Mouse (Mus musculus): ENCODE data around the gene Efnb2. TPM values are rescaled to one million over a fixed set of nuclear protein-coding genes. Genes with fewer than 3 reads are reported as not detected.

Gene Efnb2
- polyA plus RNA-seq, 1 experiment from 2014 or later = 14.7 TPM

DNA sequence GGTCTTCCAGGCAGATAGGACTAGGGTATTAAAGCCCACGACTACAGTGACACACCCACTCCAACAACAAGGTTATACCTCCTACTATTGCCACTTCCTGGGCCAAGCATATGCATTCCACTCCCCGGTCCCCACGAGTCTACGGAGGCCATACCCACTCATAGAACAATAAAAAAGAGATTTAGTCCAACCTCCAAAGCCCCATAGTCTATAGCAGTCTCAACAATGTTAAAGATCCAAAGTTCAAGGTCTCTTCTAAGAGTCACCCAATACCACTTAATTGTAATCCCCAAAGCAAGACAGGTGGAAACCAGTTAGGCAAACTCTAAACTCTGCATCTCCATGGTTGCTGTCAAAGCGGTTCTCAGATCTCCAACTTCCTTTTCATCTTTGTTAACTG lies 13.8 kb upstream of the Efnb2 start:
- H3K9me3 ChIP-seq (replicated peaks) = no peaks in the 10 kb centered on the region
- no peaks in the 10 kb centered on the region for H3K27me3 ChIP-seq (replicated peaks)
- H3K4me1 ChIP-seq = no peaks in the 10 kb centered on the region
- ATAC-seq (ENCODE audit: low FRiP score) = no peak
- H3K27ac ChIP-seq (replicated peaks) = no peak overlapping the region
- H3K36me3 ChIP-seq = peaks cover 26% of the 10 kb centered on the region
- 85% methylated on average over 5 of the region's 5 CpGs for WGBS
- H3K9ac ChIP-seq (replicated peaks) = no peak overlapping the region
- H3K4me3 ChIP-seq (replicated peaks) = no peak overlapping the region
- H3K4me2 ChIP-seq = no peak overlapping the region

DNA sequence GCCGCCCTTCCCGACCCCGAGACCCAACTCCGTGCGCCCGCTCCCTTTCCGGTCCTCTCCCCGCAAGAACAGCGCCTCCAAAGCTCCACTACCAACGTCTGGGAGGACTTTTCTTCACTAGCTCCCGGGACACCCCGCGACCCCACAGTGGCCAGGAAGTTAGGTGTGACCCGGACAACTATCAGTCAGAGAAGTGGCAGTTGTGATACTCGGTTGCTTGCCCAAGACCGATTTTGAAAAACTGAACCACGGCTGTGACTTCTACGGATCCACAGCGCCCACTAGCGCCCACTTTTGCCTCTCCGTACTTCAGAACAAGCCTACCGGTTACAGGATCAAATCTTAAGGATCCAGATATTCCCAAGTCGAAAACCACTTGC lies 707 bp upstream of the Efnb2 start:
- H3K36me3 ChIP-seq = peaks cover 9% of the 10 kb centered on the region; the same call in 1 of the 2 replicates
- H3K9me3 ChIP-seq (replicated peaks) = no peaks in the 10 kb centered on the region
- H3K4me3 ChIP-seq (replicated peaks) = peak overlapping the region; percentile 84
- WGBS = under 1% methylated on average over 23 of the region's 23 CpGs
- H3K27ac ChIP-seq (replicated peaks) = peak overlapping the region; percentile 92
- no peaks in the 10 kb centered on the region for H3K27me3 ChIP-seq (replicated peaks)
- H3K4me2 ChIP-seq = peak overlapping the region; percentile 72
- H3K9ac ChIP-seq (replicated peaks) = peak overlapping the region; percentile 93
- peaks cover 16% of the 10 kb centered on the region for H3K4me1 ChIP-seq
- ATAC-seq (ENCODE audit: low FRiP score) = peak; percentile 29

DNA sequence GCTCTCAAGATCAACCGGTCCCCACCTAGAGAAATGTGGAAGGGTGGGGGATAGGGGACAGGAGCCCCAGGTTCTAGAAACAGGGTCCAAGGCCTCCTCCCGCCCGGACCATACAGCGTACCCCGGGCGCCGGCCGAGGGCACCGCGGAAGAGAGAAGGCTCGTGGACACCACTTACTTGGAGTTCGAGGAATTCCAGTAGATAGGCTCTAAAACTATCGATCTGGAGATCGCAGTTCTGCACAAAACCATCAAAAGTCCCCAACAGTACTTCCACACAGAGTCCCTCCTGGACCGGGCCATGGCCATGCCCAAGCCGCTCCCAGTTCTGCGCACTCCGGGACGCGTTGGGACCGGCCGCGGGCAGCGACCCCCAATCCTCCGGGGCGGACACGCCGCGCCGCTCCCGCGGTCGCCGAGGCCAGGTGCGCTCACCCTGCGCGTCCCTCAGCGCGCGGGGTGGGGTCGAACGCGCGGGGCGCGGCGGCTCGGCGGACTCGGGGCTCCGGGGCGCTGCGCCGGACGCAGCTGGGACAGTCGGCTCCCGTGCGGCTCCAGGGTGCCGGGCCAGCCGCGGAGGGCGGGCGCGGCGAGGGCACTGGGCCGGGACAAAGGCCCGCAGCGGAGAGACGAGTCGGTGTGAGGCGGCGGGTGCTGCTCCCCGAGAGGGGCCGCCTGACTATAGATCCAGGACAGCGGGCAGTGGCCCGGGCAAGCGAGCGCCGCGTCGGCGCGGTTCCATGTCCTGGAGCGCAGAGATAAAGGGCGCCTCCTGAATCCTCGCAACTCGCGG lies 539 bp downstream of the Efnb2 start:
- H3K4me1 ChIP-seq = peaks cover 28% of the 10 kb centered on the region
- peak overlapping the region; percentile 93 for H3K9ac ChIP-seq (replicated peaks)
- no peaks in the 10 kb centered on the region for H3K27me3 ChIP-seq (replicated peaks)
- no peaks in the 10 kb centered on the region for H3K9me3 ChIP-seq (replicated peaks)
- H3K36me3 ChIP-seq = peaks cover 2% of the 10 kb centered on the region; the same call in 1 of the 2 replicates
- H3K4me2 ChIP-seq = peak overlapping the region; percentile 72
- WGBS = under 1% methylated on average over 86 of the region's 88 CpGs
- H3K27ac ChIP-seq (replicated peaks) = peak overlapping the region; percentile 92
- no peak; the same call in none of the 2 replicates for ATAC-seq (ENCODE audit: low FRiP score)
- peak overlapping the region; percentile 84 for H3K4me3 ChIP-seq (replicated peaks)

DNA sequence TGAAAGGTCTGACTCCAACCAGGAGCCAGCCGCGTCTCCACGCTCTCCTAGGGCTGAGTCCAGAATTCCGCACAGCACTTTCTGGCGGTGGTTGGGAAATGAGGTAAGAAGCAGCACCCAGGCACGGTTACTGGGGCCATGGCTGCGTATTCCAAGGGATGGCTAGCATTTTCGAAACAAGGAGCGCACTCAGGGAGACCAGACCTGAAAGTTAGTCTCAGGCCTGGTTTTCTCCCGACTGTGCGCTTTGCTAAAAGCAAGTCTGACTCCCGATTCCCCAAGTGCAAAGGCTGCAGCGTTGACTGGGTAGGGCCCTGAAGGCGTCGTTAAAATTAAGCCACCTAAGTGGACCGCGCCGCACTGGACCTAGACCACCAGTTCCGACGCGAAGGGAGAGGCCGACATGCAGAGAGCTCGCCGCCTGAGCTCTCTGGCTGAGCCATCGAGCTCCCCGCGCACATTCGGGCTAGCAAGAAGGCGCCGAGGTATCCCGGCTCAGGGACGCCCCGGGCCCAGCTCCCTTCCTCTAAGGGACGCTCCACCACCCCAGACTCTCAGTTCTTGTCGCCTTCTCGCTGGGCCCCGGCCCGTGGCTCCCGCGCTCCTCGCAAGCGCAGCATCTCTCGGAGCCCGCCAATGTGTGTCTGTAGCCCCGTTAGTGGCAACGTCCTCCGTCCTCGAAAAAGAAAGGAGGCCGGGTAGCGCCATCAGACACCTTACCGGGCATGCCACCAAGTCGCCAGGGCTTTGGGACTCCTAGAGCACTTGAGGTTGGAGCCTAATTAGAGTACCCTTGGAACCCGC lies 1.3 kb downstream of the Efnb2 start:
- Histone ChIP-seq H3K4me3 (replicated peaks) (peak overlapping the region; percentile 84), H3K4me2 (peak overlapping the region; percentile 72), H3K36me3 (no peaks in the 10 kb centered on the region), H3K4me1 (peaks cover 36% of the 10 kb centered on the region), H3K9me3 (replicated peaks) (no peaks in the 10 kb centered on the region), H3K9ac (replicated peaks) (peak overlapping the region; percentile 93), H3K27me3 (replicated peaks) (no peaks in the 10 kb centered on the region), H3K27ac (replicated peaks) (peak overlapping the region; percentile 92)
- under 1% methylated on average over 53 of the region's 53 CpGs for WGBS
- ATAC-seq (ENCODE audit: low FRiP score) = no peak

DNA sequence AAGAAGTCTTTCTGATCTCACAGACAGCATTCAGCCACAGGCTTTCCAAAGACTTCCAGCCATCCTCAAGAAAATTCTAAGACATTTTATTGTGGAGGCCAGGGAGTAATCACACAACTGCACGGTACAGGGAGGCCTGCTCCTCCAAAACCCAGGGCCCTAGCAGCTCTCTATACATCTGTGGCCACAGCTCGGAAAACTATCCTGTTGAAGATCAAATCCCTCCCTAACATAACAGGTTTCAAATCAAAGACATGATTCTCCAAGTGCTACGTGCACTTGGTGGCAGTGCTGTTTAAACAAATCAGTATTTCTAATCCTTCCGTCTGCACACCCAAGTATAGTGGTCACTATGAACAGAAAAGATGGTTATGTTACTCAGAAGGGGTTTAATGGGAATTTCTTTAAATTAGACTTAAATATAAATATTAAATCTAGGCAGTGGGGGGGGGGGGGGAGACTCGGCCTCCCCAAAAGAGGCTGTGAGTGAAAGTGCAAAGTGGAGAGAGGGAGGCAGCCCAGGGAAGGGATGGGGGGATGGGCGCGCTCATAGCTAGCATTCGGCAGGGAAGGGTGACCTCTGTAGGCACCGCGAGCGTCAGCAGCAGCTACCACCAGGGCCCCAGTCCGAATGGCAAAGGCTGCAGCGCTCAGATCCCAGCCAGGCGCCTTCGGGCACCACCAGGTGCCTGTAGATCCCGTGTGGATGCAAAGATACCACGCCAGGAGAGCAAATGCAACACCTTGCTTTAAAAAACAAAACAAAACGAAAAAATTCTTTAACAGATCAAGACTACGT lies 2.4 kb downstream of the Efnb2 start:
- Histone ChIP-seq H3K27me3 (replicated peaks) (no peaks in the 10 kb centered on the region), H3K27ac (replicated peaks) (peak overlapping the region; percentile 92), H3K36me3 (no peaks in the 10 kb centered on the region), H3K9ac (replicated peaks) (peak overlapping the region; percentile 93), H3K4me1 (peaks cover 47% of the 10 kb centered on the region), H3K4me2 (peak overlapping the region; percentile 72), H3K4me3 (replicated peaks) (peak overlapping the region; percentile 84), H3K9me3 (replicated peaks) (no peaks in the 10 kb centered on the region)
- WGBS = 2% methylated on average over 19 of the region's 19 CpGs
- ATAC-seq (ENCODE audit: low FRiP score) = peak; percentile 51

DNA sequence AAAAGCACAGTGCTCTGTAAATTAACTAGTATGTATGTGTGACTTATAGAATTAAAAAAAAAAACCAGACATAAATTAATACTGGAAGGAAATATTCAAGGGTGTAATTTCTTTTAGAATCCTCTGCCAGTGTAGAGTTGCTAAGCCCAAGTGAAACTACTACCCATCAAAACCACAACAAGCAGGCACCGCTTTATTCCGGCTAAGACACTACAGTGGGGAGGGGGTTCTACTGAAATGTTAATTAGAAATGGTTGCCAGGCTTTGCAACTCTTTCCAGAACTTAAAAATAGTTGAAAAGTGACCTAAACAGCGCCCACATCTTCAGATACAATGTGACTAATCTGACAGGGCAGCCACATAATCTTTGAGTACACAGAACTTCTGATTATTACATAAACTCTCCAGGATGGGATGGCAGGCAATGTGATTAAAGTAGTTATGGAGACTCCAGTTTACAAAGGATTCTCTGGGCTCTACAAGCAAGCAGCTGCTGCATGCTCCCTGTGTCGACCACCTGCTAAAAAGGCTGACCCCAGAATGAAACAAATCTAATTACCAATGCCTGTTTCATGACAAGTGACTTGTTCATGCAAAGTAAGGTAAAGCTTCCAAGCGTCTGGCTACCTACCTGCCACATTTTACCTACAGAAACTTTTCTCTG lies 3.2 kb downstream of the Efnb2 start:
- peak overlapping the region; percentile 84 for H3K4me3 ChIP-seq (replicated peaks)
- H3K36me3 ChIP-seq = no peaks in the 10 kb centered on the region
- no peaks in the 10 kb centered on the region for H3K9me3 ChIP-seq (replicated peaks)
- WGBS = 16% methylated on average over 5 of the region's 5 CpGs
- peak overlapping the region; percentile 93 for H3K9ac ChIP-seq (replicated peaks)
- peaks cover 55% of the 10 kb centered on the region for H3K4me1 ChIP-seq
- no peak for ATAC-seq (ENCODE audit: low FRiP score)
- H3K4me2 ChIP-seq = peak overlapping the region; percentile 72
- H3K27me3 ChIP-seq (replicated peaks) = no peaks in the 10 kb centered on the region
- H3K27ac ChIP-seq (replicated peaks) = peak overlapping the region; percentile 69

DNA sequence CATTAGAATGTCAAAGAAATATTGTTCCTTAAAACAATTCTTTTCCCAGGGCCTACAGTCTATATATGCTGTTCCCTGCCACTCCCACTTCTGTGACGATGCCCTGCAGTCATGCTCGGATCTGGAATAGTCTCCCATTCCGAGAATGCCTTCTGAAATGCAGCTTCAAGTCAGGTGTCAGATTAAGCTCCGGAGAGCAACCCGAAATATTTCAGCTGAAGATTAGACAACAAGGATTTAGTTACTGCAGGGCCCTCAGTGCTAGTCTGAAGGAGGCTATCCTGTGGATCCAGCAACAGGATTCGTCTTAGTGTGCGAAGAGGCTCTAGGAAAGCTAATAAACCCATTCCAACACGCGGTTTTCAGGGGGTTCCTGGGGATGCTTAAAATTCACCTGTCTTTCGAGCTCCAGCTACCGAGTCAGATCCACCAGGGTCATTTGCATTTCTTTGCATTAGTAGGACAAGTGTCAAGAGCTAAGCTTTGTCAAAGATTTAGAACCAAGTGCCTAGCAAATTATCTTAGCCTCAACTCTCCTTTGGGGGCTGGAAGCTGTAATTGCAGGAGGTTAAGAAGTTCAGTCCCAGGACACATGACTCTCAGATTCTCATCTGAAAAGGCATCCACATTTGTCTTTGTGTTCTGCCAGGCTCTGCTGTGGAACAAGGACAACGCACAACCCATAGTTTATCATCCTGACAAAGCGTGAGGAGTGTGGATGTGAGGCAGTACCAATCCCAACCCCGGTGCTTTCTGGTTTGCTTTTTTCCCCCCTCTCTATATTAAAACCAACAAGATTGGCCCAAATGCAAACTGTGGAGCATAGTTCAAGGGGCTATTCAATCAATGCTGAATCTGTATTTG lies 4.2 kb downstream of the Efnb2 start:
- H3K27ac ChIP-seq (replicated peaks) = peak overlapping the region; percentile 71; the same call in 1 of the 2 replicates
- H3K9me3 ChIP-seq (replicated peaks) = no peaks in the 10 kb centered on the region
- ATAC-seq (ENCODE audit: low FRiP score) = no peak
- peak overlapping the region; percentile 44 for H3K9ac ChIP-seq (replicated peaks)
- peaks cover 62% of the 10 kb centered on the region for H3K4me1 ChIP-seq
- WGBS = 8% methylated on average over 14 of the region's 14 CpGs
- peak overlapping the region; percentile 72 for H3K4me2 ChIP-seq
- H3K36me3 ChIP-seq = no peaks in the 10 kb centered on the region
- no peaks in the 10 kb centered on the region for H3K27me3 ChIP-seq (replicated peaks)
- H3K4me3 ChIP-seq (replicated peaks) = peak overlapping the region; percentile 84

DNA sequence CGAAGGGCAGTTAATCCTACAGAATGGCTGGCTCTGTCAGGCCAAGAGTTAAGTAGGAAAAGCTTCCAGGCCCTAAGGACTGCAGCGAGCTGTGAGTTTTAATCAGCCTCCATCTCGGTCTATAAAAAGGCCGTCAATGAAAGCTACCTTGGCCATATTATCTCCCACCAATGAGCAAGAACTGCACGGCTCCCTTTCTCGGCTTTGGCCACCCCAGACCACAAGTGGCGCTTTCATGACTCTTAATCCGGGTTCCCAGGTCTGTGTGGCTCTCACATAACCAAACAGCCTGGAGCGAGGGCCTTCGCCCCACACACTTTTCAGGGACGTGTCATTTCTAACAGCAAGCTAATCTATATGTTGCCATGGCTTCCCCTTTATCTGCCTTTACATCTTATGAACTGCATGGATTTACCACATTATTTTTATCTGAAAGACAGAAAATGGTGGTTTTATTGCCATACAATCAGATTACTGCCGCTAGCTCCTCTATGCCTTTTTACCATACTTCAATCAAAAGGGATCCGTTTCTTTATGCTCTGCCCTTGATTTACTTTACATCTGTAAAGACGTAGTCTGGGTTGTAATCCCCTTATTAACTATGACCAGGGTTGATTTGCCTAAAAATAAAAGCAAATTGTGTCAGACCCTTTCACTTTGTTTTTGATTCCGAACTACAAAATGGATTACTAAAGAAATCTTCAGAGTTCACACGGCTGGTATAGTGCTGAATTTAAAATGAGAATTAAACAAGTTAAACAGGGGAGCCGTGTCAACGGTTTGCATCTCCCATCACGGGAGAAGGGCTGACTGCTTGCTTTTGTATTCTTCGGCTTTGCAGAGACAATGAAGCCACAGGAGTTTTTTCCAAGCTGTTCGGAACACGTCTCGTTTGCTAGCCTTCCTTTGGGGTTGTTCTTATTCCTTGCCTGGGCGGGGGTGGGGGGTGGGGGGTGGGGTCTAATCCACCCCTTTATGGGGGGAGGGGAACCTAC lies 5.4 kb downstream of the Efnb2 start:
- WGBS = 10% methylated on average over 24 of the region's 24 CpGs
- H3K9ac ChIP-seq (replicated peaks) = peak overlapping the region; percentile 44; the same call in 1 of the 2 replicates
- H3K36me3 ChIP-seq = no peaks in the 10 kb centered on the region
- peaks cover 72% of the 10 kb centered on the region for H3K4me1 ChIP-seq
- peak overlapping the region; percentile 84 for H3K4me3 ChIP-seq (replicated peaks)
- peak overlapping the region; percentile 72 for H3K4me2 ChIP-seq
- peak overlapping the region; percentile 71 for H3K27ac ChIP-seq (replicated peaks)
- H3K27me3 ChIP-seq (replicated peaks) = no peaks in the 10 kb centered on the region
- H3K9me3 ChIP-seq (replicated peaks) = no peaks in the 10 kb centered on the region
- ATAC-seq (ENCODE audit: low FRiP score) = no peak

DNA sequence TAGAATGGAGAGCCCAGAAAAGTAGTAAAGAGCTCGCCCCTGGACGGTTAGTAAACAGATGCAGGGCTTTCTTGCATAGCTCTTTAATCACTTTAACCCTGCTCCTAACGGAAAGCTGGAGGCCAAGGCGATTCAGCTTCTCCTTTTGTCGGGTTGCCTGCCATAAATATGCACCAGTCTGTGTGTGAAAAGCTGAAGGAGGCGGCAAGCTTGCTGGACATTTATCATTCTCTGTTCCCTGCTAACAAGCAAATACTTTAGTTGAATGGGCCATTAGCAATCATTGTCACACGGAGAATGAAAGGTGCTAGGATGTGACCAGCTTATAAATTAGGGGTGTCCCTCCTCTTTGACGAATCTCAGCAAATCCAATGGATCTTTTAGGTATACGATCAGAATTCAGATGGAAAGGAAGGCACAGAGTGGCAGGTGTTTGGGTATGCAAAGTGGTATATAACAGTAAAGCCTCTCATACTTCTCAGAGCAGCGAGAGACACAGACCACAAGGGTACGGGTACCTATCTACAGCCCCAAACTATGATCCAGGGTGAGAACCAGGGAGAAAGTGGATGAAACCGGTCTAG lies 7.0 kb downstream of the Efnb2 start:
- ATAC-seq (ENCODE audit: low FRiP score) = no peak
- Histone ChIP-seq H3K9me3 (replicated peaks) (no peaks in the 10 kb centered on the region), H3K36me3 (no peaks in the 10 kb centered on the region), H3K4me1 (peaks cover 89% of the 10 kb centered on the region), H3K27me3 (replicated peaks) (no peaks in the 10 kb centered on the region), H3K4me2 (peak overlapping the region; percentile 72), H3K4me3 (replicated peaks) (no peak overlapping the region), H3K27ac (replicated peaks) (no peak overlapping the region), H3K9ac (replicated peaks) (no peak overlapping the region)
- WGBS = 6% methylated on average over 12 of the region's 12 CpGs

Data from neural tube, embryonic 15.5 days (tissue).